In the genomic region with DNA sequence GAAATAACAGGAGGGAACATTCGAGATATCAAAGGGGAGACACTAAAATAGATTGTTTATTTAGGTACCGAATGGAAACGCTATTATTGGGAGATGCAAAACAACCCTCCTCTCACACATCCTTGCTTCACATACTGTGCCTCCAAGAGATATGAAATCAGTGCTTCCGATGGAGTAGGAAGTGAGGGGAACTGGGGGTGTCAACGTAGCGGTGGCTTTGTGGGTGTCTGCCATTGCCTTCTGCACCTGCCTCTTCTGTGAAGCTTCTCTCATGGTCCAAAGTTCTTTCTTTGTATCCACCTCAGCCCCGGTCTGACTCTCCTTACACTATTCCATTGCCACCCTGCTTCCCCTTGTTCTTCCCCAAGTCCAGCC, we compare ENCODE assay signal across 7 mouse cellular contexts.
A peak's percentile ranks its signal among the peaks of the same experiment; 100 is the strongest.
DNase-seq lines count a peak whose midpoint lies in the region; ATAC-seq and TF ChIP-seq lines count a peak whose summit lies in the region.

No protein-coding gene starts in this region.

- TF ChIP-seq CTCF in liver, adult 2 months (IDR thresholded peaks at IDR 0.05; ENCODE audit: low read depth, low read length), result no peak

- H3K36me3 ChIP-seq in liver, adult 2 months (ENCODE audit: control insufficient read depth, insufficient read depth, low read length), result no peaks in the 10 kb centered on the region
- H3K36me3 ChIP-seq in forebrain, embryonic 11.5 days (ENCODE audit: control insufficient read depth, insufficient read depth, low read length), result no peaks in the 10 kb centered on the region
- no peaks in the 10 kb centered on the region for H3K36me3 ChIP-seq in hindbrain, embryonic 14.5 days (replicated peaks; ENCODE audit: control insufficient read depth, insufficient read depth)
- H3K36me3 ChIP-seq in midbrain, embryonic 15.5 days (replicated peaks), result no peaks in the 10 kb centered on the region

- no peaks in the 10 kb centered on the region for H3K4me1 ChIP-seq in liver, adult 2 months (ENCODE audit: control insufficient read depth, insufficient read depth, low read length)
- H3K4me1 ChIP-seq in forebrain, embryonic 11.5 days (replicated peaks; ENCODE audit: control insufficient read depth, insufficient read depth, low read length), result peaks cover 3% of the 10 kb centered on the region
- peaks cover 7% of the 10 kb centered on the region for H3K4me1 ChIP-seq in hindbrain, embryonic 14.5 days (replicated peaks; ENCODE audit: control insufficient read depth, insufficient read depth, low read length)
- H3K4me1 ChIP-seq in midbrain, embryonic 15.5 days, result peaks cover 12% of the 10 kb centered on the region; the same call in 1 of the 2 replicates

- no peak for ATAC-seq in forebrain, embryonic 11.5 days (replicated peaks; ENCODE audit: low FRiP score)
- ATAC-seq in hindbrain, embryonic 14.5 days (ENCODE audit: low FRiP score), result no peak
- no peak for ATAC-seq in midbrain, embryonic 15.5 days (replicated peaks)
- ATAC-seq in erythroblast, adult 5-6 weeks (replicated peaks; ENCODE audit: low FRiP score, poor library complexity, severe bottlenecking), result no peak

- H3K9ac ChIP-seq in liver, adult 2 months (ENCODE audit: low read depth, low read length), result no peak overlapping the region
- no peak overlapping the region for H3K9ac ChIP-seq in forebrain, embryonic 11.5 days (ENCODE audit: low read length)
- 0 out of 2 replicates have a peak overlapping the region, but pooled peaks have one; percentile 17 for H3K9ac ChIP-seq in hindbrain, embryonic 14.5 days
- H3K9ac ChIP-seq in midbrain, embryonic 15.5 days, result no peak overlapping the region

- no peaks in the 10 kb centered on the region for H3K27me3 ChIP-seq in liver, adult 2 months (ENCODE audit: control insufficient read depth, insufficient read depth, low read length)
- H3K27me3 ChIP-seq in forebrain, embryonic 11.5 days (ENCODE audit: control insufficient read depth, insufficient read depth, low read length), result no peaks in the 10 kb centered on the region
- no peaks in the 10 kb centered on the region for H3K27me3 ChIP-seq in hindbrain, embryonic 14.5 days (ENCODE audit: control insufficient read depth, insufficient read depth, low read length)
- H3K27me3 ChIP-seq in midbrain, embryonic 15.5 days (replicated peaks), result no peaks in the 10 kb centered on the region

- no peak overlapping the region for H3K27ac ChIP-seq in liver, adult 2 months (replicated peaks; ENCODE audit: insufficient read depth, low read depth, low read length)
- H3K27ac ChIP-seq in forebrain, embryonic 11.5 days (ENCODE audit: low read depth, low read length), result no peak overlapping the region
- peak overlapping the region; percentile 57; the same call in 1 of the 2 replicates for H3K27ac ChIP-seq in hindbrain, embryonic 14.5 days
- H3K27ac ChIP-seq in midbrain, embryonic 15.5 days, result no peak overlapping the region

- WGBS in liver, adult 2 months, result 50% methylated on average over 7 of the region's 7 CpGs
- WGBS in forebrain, embryonic 11.5 days, result 57% methylated on average over 7 of the region's 7 CpGs
- 56% methylated on average over 7 of the region's 7 CpGs for WGBS in hindbrain, embryonic 14.5 days
- WGBS in midbrain, embryonic 15.5 days, result 51% methylated on average over 7 of the region's 7 CpGs

- no peak for TF ChIP-seq POLR2A in liver, adult 2 months (IDR thresholded peaks at IDR 0.05; ENCODE audit: extremely low read depth, insufficient read depth, low read length)

- no peaks in the 10 kb centered on the region for H3K9me3 ChIP-seq in forebrain, embryonic 11.5 days (ENCODE audit: control insufficient read depth, low read length)
- H3K9me3 ChIP-seq in hindbrain, embryonic 14.5 days (ENCODE audit: control insufficient read depth, low read length), result no peaks in the 10 kb centered on the region
- no peaks in the 10 kb centered on the region for H3K9me3 ChIP-seq in midbrain, embryonic 15.5 days

- DNase-seq in liver, adult 2 months (ENCODE audit: extremely low read depth, low read depth, low spot score), result no peak
- no peak for DNase-seq in liver
- DNase-seq in forebrain, embryonic 11.5 days (ENCODE audit: low spot score), result no peak
- no peak for DNase-seq in hindbrain, embryonic 14.5 days (ENCODE audit: low spot score)
- DNase-seq in adrenal gland, postnatal 14 days, result no peak

- H3K4me2 ChIP-seq in forebrain, embryonic 11.5 days (ENCODE audit: low read depth, low read length, severe bottlenecking), result peak overlapping the region; percentile 40; the same call in 1 of the 2 replicates
- peak overlapping the region; percentile 49 for H3K4me2 ChIP-seq in hindbrain, embryonic 14.5 days (replicated peaks)
- peak overlapping the region; percentile 45 for H3K4me2 ChIP-seq in midbrain, embryonic 15.5 days

- peak overlapping the region; percentile 17; the same call in 1 of the 2 replicates for H3K4me3 ChIP-seq in liver, adult 2 months (ENCODE audit: insufficient read depth, low read depth, low read length)
- 0 out of 2 replicates have a peak overlapping the region, but pooled peaks have one; percentile 6 for H3K4me3 ChIP-seq in forebrain, embryonic 11.5 days (ENCODE audit: low read depth, low read length)
- no peak overlapping the region; the same call in 1 of the 2 replicates for H3K4me3 ChIP-seq in hindbrain, embryonic 14.5 days (replicated peaks; ENCODE audit: low read length)
- H3K4me3 ChIP-seq in midbrain, embryonic 15.5 days, result no peak overlapping the region

- no peaks in the 10 kb centered on the region for H3K79me2 ChIP-seq in liver, adult 2 months (ENCODE audit: control insufficient read depth, insufficient read depth, low read length)

Comparison
In these comparisons a context has a peak if more than half of its experiments do, and no peak if none do; other contexts are left out.
1. H3K4me3 ChIP-seq: peak in liver, adult 2 months (single experiment) and forebrain, embryonic 11.5 days (single experiment); none in hindbrain, embryonic 14.5 days (single experiment) and midbrain, embryonic 15.5 days (single experiment).
2. Peak in every context shown above with its lines, with median percentiles within 50 percentile points of each other: H3K4me2 ChIP-seq.